Mouse (Mus musculus) c-Kit-positive CD71-negative TER-119-negative erythroid progenitor cells, embryonic 14.5 days (primary cell): ENCODE measurements around the gene Xpo6.

ENCODE experiments used
- DNase-seq: peaks from one replicate; pipeline ENCODE4 v3.0.0-alpha.2; 2013; ENCODE audit warnings: low read depth

Gene Xpo6

GRCm38 (mm10) chr7:126194175-126194574 lies 6.1 kb downstream of the Xpo6 start:
- DNase-seq: no peak

GRCm38 (mm10) chr7:126191471-126191870 lies 8.8 kb downstream of the Xpo6 start:
- no peak for DNase-seq

DNA sequence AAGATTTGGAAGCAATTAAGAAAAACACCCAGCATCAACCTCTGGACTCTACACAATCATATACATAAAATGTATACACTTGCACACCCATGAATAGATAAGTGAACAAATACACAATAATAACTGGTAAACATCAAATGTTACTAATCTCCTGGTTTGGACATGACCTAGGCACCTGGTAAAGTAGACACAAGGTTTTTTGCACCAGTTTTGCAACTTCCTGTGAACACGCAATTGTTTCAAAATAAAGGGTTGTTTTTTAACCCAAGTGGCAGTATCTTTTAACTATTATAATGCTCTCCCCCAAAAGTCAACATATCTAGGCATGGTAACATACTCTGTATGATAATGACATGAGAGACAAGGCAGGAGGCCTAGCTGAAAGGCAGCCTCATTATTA lies 10.8 kb downstream of the Xpo6 start:
- DNase-seq: no peak

- no peak for DNase-seq
Measured at GRCm38 (mm10) chr7:126185999-126186398, 14.3 kb downstream of the Xpo6 start.

GRCm38 (mm10) chr7:126183583-126183982 lies 16.7 kb downstream of the Xpo6 start:
- no peak for DNase-seq

DNA sequence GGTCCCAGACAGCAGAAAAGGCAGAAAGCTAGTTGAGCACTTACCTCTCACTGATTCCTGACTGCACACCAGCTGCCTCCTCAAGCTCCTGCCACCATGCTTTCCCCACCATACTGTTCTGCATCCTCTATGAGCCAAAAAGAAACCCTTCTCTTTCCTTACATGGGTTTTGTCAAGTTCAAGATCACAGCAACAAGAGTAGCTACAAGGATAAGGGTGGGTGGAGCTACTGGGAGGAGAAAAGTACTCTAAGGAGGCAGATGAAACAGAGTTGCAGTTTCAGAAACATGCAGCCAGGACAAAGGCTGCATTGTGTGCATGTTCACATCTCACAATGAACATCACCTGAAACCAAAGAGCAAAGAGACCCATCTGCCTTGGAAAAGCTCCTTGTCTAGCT lies 18.8 kb downstream of the Xpo6 start:
- DNase-seq: no peak

GRCm38 (mm10) chr7:126180956-126181355 lies 19.3 kb downstream of the Xpo6 start:
- no peak for DNase-seq

GRCm38 (mm10) chr7:126178804-126179203 lies 21.5 kb downstream of the Xpo6 start:
- DNase-seq: no peak

- DNase-seq: no peak
Measured at GRCm38 (mm10) chr7:126175999-126176398, 24.3 kb downstream of the Xpo6 start.

DNA sequence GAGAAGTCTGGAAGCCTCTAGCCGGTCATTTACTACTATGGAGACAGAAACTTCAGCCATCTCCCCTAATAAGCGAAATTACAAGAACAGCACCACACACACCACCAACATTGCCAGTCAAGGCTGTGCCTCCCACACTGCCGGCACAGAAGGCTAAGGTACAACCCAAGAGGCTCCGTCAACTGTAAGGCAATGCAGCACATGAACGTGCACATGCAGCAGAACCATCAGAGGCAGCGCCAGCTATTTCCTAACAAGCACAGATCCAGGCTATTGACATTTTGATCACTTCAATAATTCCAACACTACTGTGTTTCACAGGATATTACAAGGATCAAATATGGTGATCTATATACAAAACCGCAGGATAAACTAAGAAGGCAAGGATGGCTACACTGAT lies 24.8 kb downstream of the Xpo6 start:
- DNase-seq: no peak

DNA sequence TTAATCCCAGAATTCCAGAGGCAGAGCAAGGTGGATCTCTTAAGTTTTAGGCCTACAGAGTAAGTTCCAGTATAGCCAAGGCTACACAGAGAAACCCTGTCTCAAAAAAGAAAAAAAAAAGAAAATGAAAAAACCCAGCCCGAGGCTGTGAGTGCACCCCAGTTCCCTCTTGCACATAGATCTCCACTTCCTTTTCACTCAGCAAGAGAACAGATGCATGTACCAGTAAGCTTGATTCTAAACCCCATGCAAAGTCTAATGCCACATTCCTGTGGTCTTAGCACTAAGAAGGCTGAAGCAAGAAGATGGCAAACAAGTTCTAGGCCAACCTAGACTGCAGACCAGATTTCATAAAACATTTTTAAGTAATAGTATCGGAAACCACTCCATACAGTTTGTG lies 25.4 kb downstream of the Xpo6 start:
- no peak for DNase-seq

- DNase-seq: no peak
Measured at GRCm38 (mm10) chr7:126172001-126172400, 28.3 kb downstream of the Xpo6 start.

DNA sequence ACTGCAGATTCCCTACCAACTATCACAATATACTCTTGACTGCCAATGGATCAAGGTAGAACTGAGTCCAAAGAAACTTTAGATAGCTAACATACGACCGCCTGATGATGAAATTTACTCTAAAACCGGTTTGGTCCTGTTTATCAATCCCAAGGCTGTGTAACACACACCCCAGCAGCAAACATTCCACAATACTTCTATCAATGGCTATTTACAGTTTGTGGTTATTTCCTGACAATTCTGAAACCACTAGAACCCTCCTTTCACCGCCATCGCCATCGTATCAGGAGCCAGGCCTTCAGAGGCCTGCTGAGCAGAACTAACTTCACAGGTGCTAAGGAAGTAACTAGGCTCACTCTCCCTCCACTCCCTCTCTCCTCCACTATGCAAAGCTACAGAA lies 31.7 kb downstream of the Xpo6 start:
- DNase-seq: no peak

DNA sequence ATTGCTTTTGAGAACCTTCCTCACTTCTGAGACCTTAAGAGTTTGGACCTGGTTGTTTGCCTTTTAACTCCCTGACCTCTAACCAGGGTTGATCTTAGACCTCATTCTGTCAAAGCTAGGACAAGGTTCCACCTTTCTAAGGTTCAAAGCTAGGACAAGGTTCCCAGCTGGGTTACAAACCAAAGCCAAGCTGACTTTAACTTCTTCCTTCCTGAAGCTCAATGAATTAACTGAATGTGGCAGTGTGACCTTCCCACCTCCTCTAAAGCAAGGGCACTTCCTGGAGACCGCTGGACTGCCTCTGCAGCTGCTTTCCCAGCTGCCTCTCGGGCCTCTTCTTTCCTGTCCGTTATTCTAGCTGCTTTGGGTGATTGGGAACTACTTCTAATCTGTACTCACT lies 32.9 kb downstream of the Xpo6 start:
- DNase-seq: no peak

DNA sequence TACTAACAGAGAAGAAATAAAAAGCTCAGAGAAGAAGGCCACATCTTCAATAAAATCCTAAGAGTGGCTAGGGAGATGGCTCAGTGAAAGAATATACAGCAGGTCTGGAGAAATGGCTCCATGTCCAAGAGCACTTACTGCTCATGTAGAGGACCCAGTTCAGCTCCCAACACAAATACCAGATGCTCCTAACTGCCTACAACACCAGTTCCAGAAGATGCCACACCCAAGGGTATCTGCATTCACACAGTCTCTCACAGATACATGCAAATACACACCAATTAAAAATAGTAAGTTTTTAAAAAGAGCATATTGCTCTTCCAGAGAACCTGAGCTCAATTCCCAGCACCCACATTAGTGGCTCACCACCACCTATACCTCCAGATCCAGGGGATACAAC lies 33.7 kb downstream of the Xpo6 start:
- DNase-seq: no peak

DNA sequence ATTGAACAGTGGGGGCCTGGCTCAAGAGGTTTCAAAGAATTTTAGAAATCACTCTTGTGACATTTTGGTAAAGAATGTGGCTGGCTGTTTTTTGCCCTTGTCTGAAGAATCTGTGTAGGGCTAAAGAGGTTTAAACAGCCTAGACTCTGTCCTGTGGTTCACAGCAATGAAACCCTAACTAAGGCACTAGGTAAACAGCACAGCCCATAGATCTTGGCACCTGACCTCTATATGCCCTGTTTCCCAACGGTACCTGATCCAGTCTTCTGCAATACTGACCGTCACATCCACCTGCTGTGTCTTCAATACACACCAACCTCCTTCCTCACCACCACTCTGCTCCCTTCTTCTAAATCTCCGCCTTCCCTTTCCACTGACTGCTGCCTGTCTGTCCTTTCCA lies 42.1 kb downstream of the Xpo6 start:
- DNase-seq: no peak

DNA sequence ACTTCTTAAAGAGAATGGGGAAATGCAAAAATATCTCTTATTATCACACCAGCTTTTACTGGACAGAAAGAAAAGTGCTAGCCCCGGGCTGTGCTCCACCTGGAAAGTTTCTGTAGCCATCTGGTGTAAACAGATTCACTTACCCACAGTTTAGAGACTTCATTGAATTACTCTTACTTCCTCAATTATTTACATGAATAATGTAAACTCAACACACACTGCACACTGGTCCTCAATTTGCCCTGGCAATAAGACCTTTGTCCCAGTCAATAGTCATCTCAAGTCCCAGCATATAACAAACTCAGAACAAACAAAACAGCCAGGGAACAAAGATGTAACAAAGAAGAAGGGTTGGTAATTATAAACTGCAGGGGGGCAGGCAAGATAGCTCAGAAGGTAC lies 44.6 kb downstream of the Xpo6 start:
- DNase-seq: no peak

GRCm38 (mm10) chr7:126154731-126155130 lies 45.6 kb downstream of the Xpo6 start:
- DNase-seq: no peak

DNA sequence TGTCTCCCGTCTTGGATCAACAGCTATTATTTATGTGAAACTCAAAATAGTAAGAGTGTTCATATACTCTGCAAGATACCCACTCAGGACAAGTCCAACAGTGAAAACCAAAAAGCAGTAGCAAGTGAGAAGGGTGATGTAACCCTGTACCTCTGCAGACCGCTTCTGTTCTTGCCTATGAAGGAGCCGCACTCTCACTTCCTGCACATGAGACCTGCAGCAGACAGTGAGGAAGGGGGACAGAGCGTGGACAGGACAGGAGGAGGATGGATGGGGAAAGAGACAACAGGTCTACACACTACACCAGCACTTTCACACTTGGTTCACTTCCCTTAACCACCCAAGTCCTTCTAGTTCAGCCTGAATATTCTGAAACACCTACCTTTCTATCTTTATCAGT lies 48.0 kb downstream of the Xpo6 start:
- DNase-seq: no peak

DNA sequence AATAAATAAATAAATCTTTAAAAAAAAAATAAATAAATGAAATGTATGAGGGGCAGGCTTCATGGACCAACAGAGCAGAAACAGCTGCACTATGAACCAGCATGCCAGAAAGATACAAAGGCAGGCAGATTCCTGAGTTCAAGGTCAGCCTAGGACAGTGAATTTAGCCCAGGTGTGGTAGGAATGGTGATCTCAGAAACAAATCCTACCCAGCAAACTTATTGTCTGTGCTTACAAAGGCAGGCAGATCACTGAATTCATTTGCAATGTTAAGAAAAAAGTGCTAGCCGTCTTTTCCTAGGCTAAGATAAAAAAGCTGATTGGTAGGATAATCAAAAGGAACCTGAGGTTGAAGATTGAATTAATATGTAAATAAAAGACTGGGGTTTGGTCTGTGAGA lies 54.1 kb downstream of the Xpo6 start:
- DNase-seq: no peak

- DNase-seq: no peak
Measured at GRCm38 (mm10) chr7:126144364-126144763, 55.9 kb downstream of the Xpo6 start.

DNA sequence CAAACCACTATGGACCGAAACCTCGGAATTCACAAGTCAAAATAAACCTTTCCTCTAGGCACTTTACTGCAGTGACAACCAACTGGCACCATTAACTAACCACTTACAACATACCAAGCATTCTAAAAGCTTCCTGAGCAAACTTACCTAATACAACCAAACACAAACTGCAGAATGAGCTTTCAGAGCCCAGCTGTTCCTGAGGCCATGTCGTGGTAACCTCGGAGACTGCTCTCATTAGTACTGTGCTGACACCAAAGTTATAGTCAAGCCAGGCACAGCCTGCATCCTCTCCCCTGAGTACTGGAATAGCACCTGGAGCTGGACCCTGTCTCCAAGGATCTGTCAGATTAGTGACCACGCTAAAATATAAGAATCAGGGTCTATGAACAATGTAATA lies 62.5 kb downstream of the Xpo6 start:
- DNase-seq: no peak

GRCm38 (mm10) chr7:126135391-126135790 lies 64.9 kb downstream of the Xpo6 start:
- no peak for DNase-seq

DNA sequence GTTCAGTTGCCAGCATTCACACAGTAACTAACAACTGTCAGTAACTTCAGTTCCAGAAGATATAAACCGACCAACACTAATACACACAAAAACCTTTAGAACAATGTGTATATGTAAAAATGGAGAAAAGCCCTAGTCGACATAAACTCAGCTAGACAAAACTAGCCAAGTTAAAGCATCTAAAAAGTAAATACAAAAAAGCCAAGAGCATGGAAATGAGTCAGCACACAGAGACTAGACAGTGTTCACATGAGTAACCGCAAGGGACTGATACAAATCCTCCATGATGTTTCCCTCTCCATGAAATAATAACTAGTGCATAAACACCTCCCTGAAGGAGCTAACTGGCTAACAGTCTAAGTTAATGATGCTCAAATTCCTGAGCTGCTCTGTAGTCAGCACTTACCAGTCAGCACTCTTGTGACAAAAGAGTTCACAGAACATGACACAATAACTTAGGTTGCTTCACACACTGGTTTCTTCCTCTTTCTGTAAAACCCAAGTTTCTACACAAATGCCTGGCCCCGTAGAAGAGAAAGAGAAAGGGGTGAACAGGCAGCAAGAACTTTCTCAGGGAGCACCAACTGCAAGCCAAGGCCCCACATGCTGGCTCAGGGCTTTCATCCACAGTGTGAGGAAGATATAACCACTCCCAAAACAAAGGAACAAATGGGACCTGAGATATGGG lies 65.5 kb downstream of the Xpo6 start:
- peak; percentile 47 for DNase-seq

GRCm38 (mm10) chr7:126127673-126128072 lies 72.6 kb downstream of the Xpo6 start:
- no peak for DNase-seq
